Mouse (Mus musculus) lung, embryonic 16.5 days (tissue): ENCODE data around the gene Sh3gl1. TPM values are rescaled to one million over a fixed set of nuclear protein-coding genes. Genes with fewer than 3 reads are reported as not detected.

ENCODE experiments used
- ATAC-seq: fragments of 200-750 bp; cut with Nextera tagmentation; 2 replicates; pipeline ENCODE4 v1.8.0; 2017; ENCODE audit warnings: low read depth, mild to moderate bottlenecking, moderate library complexity
- H3K27ac ChIP-seq: fragments of 300-500 bp; sonication (generic); 2 replicates; pipeline ENCODE4 v1.5.1; 2014; ENCODE audit warnings: mild to moderate bottlenecking, control low read depth, low read length
- H3K27me3 ChIP-seq: fragments of 300-500 bp; sonication (generic); 2 replicates; pipeline ENCODE4 v1.6.1; 2014; ENCODE audit warnings: low read depth, low read length, mixed read lengths; ENCODE audit not compliant: control insufficient read depth, insufficient read depth
- H3K36me3 ChIP-seq: fragments of 300-500 bp; sonication (generic); 2 replicates; pipeline ENCODE4 v1.6.1; 2014; ENCODE audit warnings: low read length; ENCODE audit not compliant: control insufficient read depth, insufficient read depth
- H3K4me1 ChIP-seq: fragments of 300-500 bp; sonication (generic); replicated peaks from 2 replicates; pipeline ENCODE4 v1.6.1; 2014; ENCODE audit warnings: low read length, mixed read lengths; ENCODE audit not compliant: control insufficient read depth, insufficient read depth
- H3K4me2 ChIP-seq: fragments of 300-500 bp; sonication (generic); 2 replicates; pipeline ENCODE4 v1.6.1; 2014; ENCODE audit warnings: low read depth, low read length, control low read depth
- H3K4me3 ChIP-seq: fragments of 300-500 bp; sonication (generic); 2 replicates; pipeline ENCODE4 v1.5.1; 2014; ENCODE audit warnings: mild to moderate bottlenecking, low read length, control low read depth
- H3K9ac ChIP-seq: fragments of 300-500 bp; sonication (generic); 2 replicates; pipeline ENCODE4 v1.6.1; 2014; ENCODE audit warnings: low read length, control low read depth
- H3K9me3 ChIP-seq: fragments of 300-500 bp; sonication (generic); 2 replicates; pipeline ENCODE4 v1.6.1; 2016; ENCODE audit warnings: low read length; ENCODE audit not compliant: control insufficient read depth
- WGBS: fragments of 180-500 bp; shearing (Covaris S2); extraction: QIAGEN DNeasy Blood & Tissue Kit; methylation state at CpG from one replicate; pipeline ENCODE4 v1.1.7; 2014; 5-methylcytosine and 5-hydroxymethylcytosine counted together
- polyA plus RNA-seq: library from polyadenylated mRNA; unstranded; fragments of >200 nt; fragmentation: Nextera tagmentation; extraction: Ambion mirVana; gene quantifications from 2 replicates; pipeline ENCODE4 v1.2.1, GENCODE M21; 2015

The Sh3gl1 gene
- polyA plus RNA-seq, 1 experiment from 2014 or later, result 166 TPM

GRCm38 (mm10) chr17:56051369-56051768 is 14.9 kb upstream of the Sh3gl1 start:
- no peaks in the 10 kb centered on the region for H3K4me1 ChIP-seq
- H3K9ac ChIP-seq, result no peak overlapping the region
- no peak overlapping the region for H3K4me2 ChIP-seq
- H3K9me3 ChIP-seq, result no peaks in the 10 kb centered on the region
- peaks cover 41% of the 10 kb centered on the region for H3K36me3 ChIP-seq
- ATAC-seq, result no peak
- H3K27me3 ChIP-seq, result no peaks in the 10 kb centered on the region
- H3K4me3 ChIP-seq, result no peak overlapping the region
- H3K27ac ChIP-seq, result no peak overlapping the region
- WGBS, result 69% methylated on average over 5 of the region's 5 CpGs

GRCm38 (mm10) chr17:56040857-56041163 is 4.4 kb upstream of the Sh3gl1 start:
- peaks cover 15% of the 10 kb centered on the region for H3K4me1 ChIP-seq
- no peak for ATAC-seq
- H3K4me3 ChIP-seq, result peak overlapping the region; percentile 86
- H3K27ac ChIP-seq, result peak overlapping the region; percentile 87
- H3K4me2 ChIP-seq, result peak overlapping the region; percentile 87
- H3K9ac ChIP-seq, result peak overlapping the region; percentile 87
- peaks cover 6% of the 10 kb centered on the region for H3K36me3 ChIP-seq
- 1% methylated on average over 12 of the region's 12 CpGs for WGBS
- no peaks in the 10 kb centered on the region for H3K9me3 ChIP-seq
- no peaks in the 10 kb centered on the region for H3K27me3 ChIP-seq

GRCm38 (mm10) chr17:56040030-56040856 is 3.8 kb upstream of the Sh3gl1 start, which contains the start of gene Chaf1a:
TSS of gene Chaf1a (plus strand) at chr17:56040439.
- H3K36me3 ChIP-seq, result 0 out of 2 replicates have a peak, but pooled peaks cover under 1% of the 10 kb centered on the region

GRCm38 (mm10) chr17:56039345-56039744 is 2.9 kb upstream of the Sh3gl1 start:
- 74% methylated on average over 4 of the region's 4 CpGs for WGBS
- ATAC-seq, result no peak
- no peaks in the 10 kb centered on the region for H3K9me3 ChIP-seq
- peak overlapping the region; percentile 86 for H3K4me3 ChIP-seq
- peak overlapping the region; percentile 49 for H3K4me2 ChIP-seq
- H3K9ac ChIP-seq, result peak overlapping the region; percentile 62; the same call in 1 of the 2 replicates
- H3K36me3 ChIP-seq, result no peaks in the 10 kb centered on the region
- peak overlapping the region; percentile 56 for H3K27ac ChIP-seq
- peaks cover 25% of the 10 kb centered on the region for H3K4me1 ChIP-seq
- H3K27me3 ChIP-seq, result no peaks in the 10 kb centered on the region

More at GRCm38 (mm10) chr17:56040030-56040856, 3.8 kb upstream of the Sh3gl1 start, which contains the start of gene Chaf1a:
- H3K4me2 ChIP-seq, result peak within 1 kb of the TSS; percentile 87
- peak within 1 kb of the TSS; percentile 86 for H3K4me3 ChIP-seq
- no peaks in the 10 kb centered on the region for H3K9me3 ChIP-seq
- WGBS, result 1% methylated on average over 67 of the region's 68 CpGs
- H3K27ac ChIP-seq, result peak within 1 kb of the TSS; percentile 87
- H3K27me3 ChIP-seq, result no peaks in the 10 kb centered on the region
- peak within 1 kb of the TSS; percentile 87 for H3K9ac ChIP-seq
- ATAC-seq, result peak; percentile 90
- H3K4me1 ChIP-seq, result peaks cover 18% of the 10 kb centered on the region

- no peak overlapping the region for H3K9ac ChIP-seq
- no peak overlapping the region for H3K27ac ChIP-seq
- no peak overlapping the region for H3K4me2 ChIP-seq
- H3K4me3 ChIP-seq, result no peak overlapping the region
- peaks cover 25% of the 10 kb centered on the region for H3K4me1 ChIP-seq
- H3K27me3 ChIP-seq, result no peaks in the 10 kb centered on the region
- no peaks in the 10 kb centered on the region for H3K36me3 ChIP-seq
- WGBS, result 76% methylated on average over 8 of the region's 8 CpGs
- ATAC-seq, result no peak
- H3K9me3 ChIP-seq, result no peaks in the 10 kb centered on the region
These were observed 2.3 kb upstream of the Sh3gl1 start for GRCm38 (mm10) chr17:56038583-56039261.

- ATAC-seq, result 0 out of 2 replicates have a peak, but pooled peaks have one; percentile 0
- no peaks in the 10 kb centered on the region for H3K36me3 ChIP-seq
- no peaks in the 10 kb centered on the region for H3K27me3 ChIP-seq
- WGBS, result 33% methylated on average over 13 of the region's 13 CpGs
- H3K27ac ChIP-seq, result no peak overlapping the region
- peak overlapping the region; percentile 67 for H3K9ac ChIP-seq
- peaks cover 34% of the 10 kb centered on the region for H3K4me1 ChIP-seq
- H3K9me3 ChIP-seq, result no peaks in the 10 kb centered on the region
- peak overlapping the region; percentile 79 for H3K4me3 ChIP-seq
- peak overlapping the region; percentile 53 for H3K4me2 ChIP-seq
These were observed 459 bp upstream of the Sh3gl1 start for GRCm38 (mm10) chr17:56036901-56037287.

- H3K4me2 ChIP-seq, result peak overlapping the region; percentile 69
- WGBS, result 45% methylated on average over 4 of the region's 4 CpGs
- no peaks in the 10 kb centered on the region for H3K9me3 ChIP-seq
- peak overlapping the region; percentile 79 for H3K4me3 ChIP-seq
- H3K27me3 ChIP-seq, result no peaks in the 10 kb centered on the region
- H3K36me3 ChIP-seq, result no peaks in the 10 kb centered on the region
- peaks cover 23% of the 10 kb centered on the region for H3K4me1 ChIP-seq
- ATAC-seq, result no peak
- H3K9ac ChIP-seq, result peak overlapping the region; percentile 90
- no peak overlapping the region for H3K27ac ChIP-seq
These were observed 1.2 kb downstream of the Sh3gl1 start for GRCm38 (mm10) chr17:56035216-56035615.

GRCm38 (mm10) chr17:56034726-56035100 is 1.7 kb downstream of the Sh3gl1 start:
- Histone ChIP-seq H3K27ac (no peak overlapping the region), H3K4me3 (no peak overlapping the region), H3K36me3 (no peaks in the 10 kb centered on the region), H3K9me3 (no peaks in the 10 kb centered on the region), H3K9ac (no peak overlapping the region), H3K4me1 (peaks cover 23% of the 10 kb centered on the region), H3K4me2 (no peak overlapping the region; the same call in 1 of the 2 replicates), H3K27me3 (no peaks in the 10 kb centered on the region)
- WGBS, result 74% methylated on average over 6 of the region's 6 CpGs
- ATAC-seq, result no peak

GRCm38 (mm10) chr17:56034040-56034725 is 2.3 kb downstream of the Sh3gl1 start:
- no peak for ATAC-seq
- Histone ChIP-seq H3K4me2 (no peak overlapping the region; the same call in 1 of the 2 replicates), H3K9me3 (no peaks in the 10 kb centered on the region), H3K36me3 (no peaks in the 10 kb centered on the region), H3K4me1 (peaks cover 23% of the 10 kb centered on the region), H3K27ac (no peak overlapping the region), H3K27me3 (no peaks in the 10 kb centered on the region), H3K4me3 (no peak overlapping the region), H3K9ac (no peak overlapping the region)
- 78% methylated on average over 7 of the region's 7 CpGs for WGBS
